Mouse (Mus musculus) olfactory bulb, adult 2 months (tissue): ENCODE data around the gene Prrxl1.

ENCODE experiments used
- CTCF ChIP-seq: fragments of 200-500 bp; IDR thresholded peaks from 2 replicates; pipeline ENCODE4 v1.5.1; 2012; ENCODE audit warnings: low read depth, mild to moderate bottlenecking, low read length, moderate library complexity; ENCODE audit not compliant: insufficient read depth
- POLR2A ChIP-seq: fragments of 200-500 bp; IDR thresholded peaks from 2 replicates; pipeline ENCODE4 v1.6.1; 2012; ENCODE audit warnings: mild to moderate bottlenecking, low read depth, low read length, moderate library complexity; ENCODE audit not compliant: insufficient read depth

- TF ChIP-seq CTCF, result no peak
- no peak for TF ChIP-seq POLR2A
Observed at GRCm38 (mm10) chr14:32598437-32599219, 579 bp upstream of the Prrxl1 start.
